Mouse (Mus musculus) G1E (cell line): ENCODE results near the gene Neu4.

ENCODE experiments used
- CTCF ChIP-seq: IDR thresholded peaks from 2 replicates; pipeline ENCODE4 v1.5.1; 2012; ENCODE audit warnings: low read depth, low read length, inconsistent platforms, mixed read lengths
- TAL1 ChIP-seq: conservative IDR thresholded peaks from 2 replicates; pipeline ENCODE4 v1.6.1; 2012; ENCODE audit warnings: low read depth, low read length, inconsistent platforms, mixed read lengths

- TF ChIP-seq CTCF, result peak; percentile 53; the same call in 1 of the 2 replicates
- no peak for TF ChIP-seq TAL1
These were observed 14.9 kb downstream of the Neu4 start for GRCm38 (mm10) chr1:94034984-94035743.
